Mouse (Mus musculus) thymus, adult 2 months (tissue): ENCODE data around the gene 1700014D04Rik.

ENCODE experiments used
- CTCF ChIP-seq: fragments of 200-500 bp; IDR thresholded peaks from 2 replicates; pipeline ENCODE4 v1.5.1; 2012; ENCODE audit warnings: mild to moderate bottlenecking, control low read depth, low read length, moderate library complexity, borderline replicate concordance; ENCODE audit not compliant: control insufficient read depth, poor library complexity, insufficient read depth; ENCODE audit errors: extremely low read depth
- POLR2A ChIP-seq: fragments of 200-500 bp; IDR thresholded peaks from 2 replicates; pipeline ENCODE4 v1.6.1; 2012; ENCODE audit warnings: mild to moderate bottlenecking, low read length, control low read depth, moderate library complexity; ENCODE audit not compliant: control insufficient read depth, poor library complexity, insufficient read depth; ENCODE audit errors: extremely low read depth

- TF ChIP-seq POLR2A (no peak), CTCF (no peak)
Observed at GRCm38 (mm10) chr13:59741096-59741495, 5.5 kb downstream of the 1700014D04Rik start.
